Mouse (Mus musculus): ENCODE results near the gene Sez6l.

Gene Sez6l

DNA sequence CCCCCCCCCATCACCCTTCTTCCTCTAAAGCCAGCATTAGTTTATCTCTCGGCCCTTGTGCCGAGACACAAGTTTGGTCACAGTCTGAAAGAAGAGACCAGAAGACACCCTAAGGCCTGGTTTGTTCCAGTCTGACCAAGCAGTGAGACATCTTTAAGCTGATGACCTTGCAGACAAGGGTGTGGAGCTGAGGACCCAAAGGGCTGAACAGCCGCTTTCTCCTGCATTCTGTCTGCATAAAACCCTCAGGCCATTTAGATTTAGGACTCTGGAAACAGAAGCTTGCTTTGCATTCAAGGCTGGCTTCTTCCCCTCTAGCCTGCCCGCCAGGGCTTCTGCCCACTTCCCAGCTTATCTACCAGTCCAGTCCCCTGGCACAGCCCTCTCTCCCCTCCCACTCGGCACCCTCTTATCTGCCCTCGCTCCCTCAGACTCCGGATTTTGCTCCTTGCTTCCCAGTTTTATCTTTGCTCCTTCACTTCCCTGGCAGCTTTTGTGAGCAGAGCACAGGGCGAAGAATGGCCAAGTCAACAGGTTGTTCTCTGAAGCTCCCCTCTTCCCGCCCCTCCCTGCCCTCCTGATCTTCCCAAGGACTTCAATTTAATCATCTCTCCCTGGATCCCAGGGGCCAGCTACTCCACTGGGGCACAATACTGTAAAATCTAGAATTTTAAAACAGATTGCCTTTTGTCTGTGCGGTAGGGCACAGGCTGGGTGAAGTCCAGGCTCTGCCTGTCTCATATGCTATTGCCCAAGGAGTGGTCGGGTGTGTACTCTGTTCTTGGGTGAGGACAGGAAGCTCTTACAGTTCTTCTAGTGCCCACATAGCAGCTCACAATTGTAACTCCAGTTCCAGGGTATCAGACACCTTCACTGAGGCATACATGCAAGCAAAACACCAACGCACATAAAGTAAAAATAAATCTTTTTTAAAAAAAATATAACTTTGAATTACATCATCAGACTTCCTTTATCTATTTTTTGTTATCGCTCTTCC is 77.8 kb downstream of the Sez6l start:
- DNase-seq (ENCODE audit: low read depth in 1 of 2, low spot score in 2 of 2) = no peak

- no peak for DNase-seq (ENCODE audit: low read depth in 1 of 2, low spot score in 2 of 2)
Observed at GRCm38 (mm10) chr5:112496753-112497369, 80.1 kb downstream of the Sez6l start.

- DNase-seq (ENCODE audit: low read depth in 1 of 2, low spot score in 2 of 2) = no peak
Observed at GRCm38 (mm10) chr5:112493492-112493891, 83.5 kb downstream of the Sez6l start.

DNA sequence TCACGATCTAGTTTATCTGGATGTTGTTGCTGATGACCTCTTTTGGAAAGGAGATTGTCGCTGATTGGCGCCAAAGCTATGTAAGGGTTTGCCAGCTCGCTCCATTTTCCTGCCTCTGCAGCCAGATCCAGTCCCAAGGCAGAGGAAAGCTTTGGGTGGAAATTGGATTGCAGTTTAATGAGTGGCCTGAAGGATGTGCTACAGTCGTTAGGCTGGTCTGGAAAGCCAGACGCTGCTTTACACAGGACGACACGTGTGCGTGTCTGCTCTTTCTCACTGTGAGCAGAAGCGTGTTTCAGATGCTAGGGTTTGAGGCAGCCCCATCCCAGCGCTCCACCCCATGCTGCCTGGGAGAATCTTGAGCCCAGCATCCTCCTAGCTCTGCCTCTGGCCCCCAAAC is 85.5 kb downstream of the Sez6l start:
- DNase-seq (ENCODE audit: low read depth in 1 of 2, low spot score in 2 of 2) = no peak

DNA sequence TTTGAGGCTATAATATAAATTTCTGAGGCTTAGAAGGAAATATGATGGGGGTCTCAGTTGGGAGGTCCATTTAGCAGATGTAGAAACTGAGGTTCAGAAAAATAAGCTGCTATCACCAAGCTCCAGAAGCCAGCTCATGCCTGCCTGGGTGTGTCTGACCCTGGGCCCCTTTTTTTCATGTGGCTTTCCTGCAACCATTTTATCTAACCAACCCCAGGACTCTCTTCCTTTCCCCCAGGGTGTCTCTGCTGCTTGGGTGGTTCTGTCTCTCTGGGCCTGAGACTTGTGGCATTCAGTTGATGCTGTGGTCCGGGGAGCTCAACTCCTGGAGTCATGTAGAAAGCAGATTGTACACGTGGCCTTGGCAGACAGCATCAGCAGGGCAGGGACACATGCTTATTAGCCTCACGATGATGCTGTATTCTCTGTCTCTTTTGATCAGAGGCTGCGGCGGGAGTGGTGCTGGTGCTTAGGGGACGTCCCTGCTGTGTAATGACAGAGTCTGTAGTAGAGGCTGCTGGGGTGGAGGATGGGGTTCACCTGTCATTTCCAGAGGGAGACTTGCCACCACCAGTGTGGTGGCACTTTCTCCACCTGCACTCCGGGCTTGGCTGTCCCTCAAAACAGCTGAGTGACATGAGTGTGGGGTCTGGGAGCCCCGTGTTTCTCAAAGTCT is 88.7 kb downstream of the Sez6l start:
- no peak for DNase-seq (ENCODE audit: low read depth in 1 of 2, low spot score in 2 of 2)

- DNase-seq (ENCODE audit: low read depth in 1 of 2, low spot score in 2 of 2) = no peak
Observed at GRCm38 (mm10) chr5:112487504-112487903, 89.5 kb downstream of the Sez6l start.

DNA sequence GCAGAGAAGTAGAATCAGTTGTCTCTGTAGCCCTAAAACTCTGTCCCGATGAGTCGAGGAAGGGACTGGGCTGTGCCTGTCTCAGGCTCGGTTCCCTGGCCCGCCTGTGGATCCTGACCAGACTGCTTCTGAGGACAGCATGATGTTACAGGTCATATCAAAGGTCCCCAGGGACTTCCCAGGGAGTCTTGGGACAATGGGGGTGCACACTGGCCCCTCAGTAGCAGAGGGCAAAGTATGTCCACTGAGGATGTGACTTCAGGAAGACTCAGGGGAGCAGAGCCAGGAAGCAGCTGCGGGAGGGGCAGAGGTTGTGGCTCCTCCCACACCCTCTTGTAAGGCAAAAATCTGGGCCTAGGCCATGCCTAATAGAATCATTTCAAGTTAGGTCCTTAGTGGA is 90.6 kb downstream of the Sez6l start:
- DNase-seq (ENCODE audit: low read depth in 1 of 2, low spot score in 2 of 2) = no peak

- DNase-seq (ENCODE audit: low read depth in 1 of 2, low spot score in 2 of 2) = no peak
Observed at GRCm38 (mm10) chr5:112484924-112485715, 91.9 kb downstream of the Sez6l start.

DNA sequence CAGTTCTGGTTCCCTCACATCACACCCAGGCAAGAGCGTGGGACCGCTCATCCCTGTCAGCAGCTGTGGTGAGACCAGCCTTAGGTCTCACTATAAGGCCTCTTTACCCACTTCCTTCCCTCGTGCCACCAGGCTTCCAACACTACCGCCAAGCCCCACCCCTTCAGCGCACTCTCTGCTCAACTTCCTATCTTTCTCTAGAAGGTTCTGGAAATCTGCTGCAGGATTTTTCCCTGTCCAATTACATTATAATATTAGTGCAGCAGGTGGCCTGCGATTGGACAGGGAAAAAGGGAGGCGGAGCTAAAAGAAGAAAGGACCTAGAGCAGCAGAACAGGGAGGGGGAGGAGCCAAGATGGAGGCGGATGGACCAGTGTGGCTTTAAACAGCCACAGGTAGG is 94.0 kb downstream of the Sez6l start:
- no peak for DNase-seq (ENCODE audit: low read depth in 1 of 2, low spot score in 2 of 2)

DNA sequence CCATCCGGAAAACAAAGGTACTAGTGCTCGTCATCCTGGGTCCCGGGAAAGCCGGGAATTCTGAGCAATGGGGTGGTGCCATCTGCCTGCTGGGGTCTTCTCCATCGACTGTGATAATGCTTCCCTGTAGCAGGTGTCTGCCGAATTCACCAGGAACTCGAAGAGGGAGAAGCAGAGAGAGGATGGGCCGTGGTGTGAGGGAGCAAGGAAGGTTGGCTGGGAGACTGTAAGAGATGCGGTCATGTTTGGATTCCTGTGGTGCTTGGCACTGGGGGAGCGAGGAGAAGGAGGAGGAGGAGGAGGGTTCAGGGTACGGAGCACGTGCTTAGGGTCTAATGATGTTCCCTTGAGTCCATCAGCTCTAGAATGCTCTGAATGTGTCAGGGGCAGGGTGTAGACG is 94.4 kb downstream of the Sez6l start:
- DNase-seq (ENCODE audit: low read depth in 1 of 2, low spot score in 2 of 2) = no peak

DNA sequence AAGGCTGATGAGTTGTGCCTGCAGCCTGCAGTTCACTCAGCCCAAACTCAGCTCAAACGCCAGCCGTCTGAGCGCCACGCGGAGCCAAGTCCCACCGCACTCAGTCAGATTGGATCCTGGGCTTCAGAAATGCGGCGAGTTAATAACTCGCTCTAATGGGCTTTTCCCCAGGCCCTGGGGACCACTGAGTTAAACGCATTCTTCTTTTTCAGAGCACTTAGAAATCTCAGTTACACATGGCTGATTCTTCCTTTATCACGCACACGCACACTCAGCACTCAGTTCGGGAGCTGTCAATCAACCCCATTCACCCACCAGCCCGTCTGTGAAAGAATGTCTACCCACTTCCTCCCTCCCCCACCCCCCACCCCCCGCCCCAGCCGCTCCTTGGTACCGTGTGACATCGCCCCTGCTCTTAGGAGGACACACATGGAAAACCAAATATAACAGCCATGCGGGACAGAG is 95.0 kb downstream of the Sez6l start:
- DNase-seq (ENCODE audit: low read depth in 1 of 2, low spot score in 2 of 2) = no peak

GRCm38 (mm10) chr5:112473453-112473852 is 103.5 kb downstream of the Sez6l start:
- DNase-seq (ENCODE audit: low read depth in 1 of 2, low spot score in 2 of 2) = no peak

DNA sequence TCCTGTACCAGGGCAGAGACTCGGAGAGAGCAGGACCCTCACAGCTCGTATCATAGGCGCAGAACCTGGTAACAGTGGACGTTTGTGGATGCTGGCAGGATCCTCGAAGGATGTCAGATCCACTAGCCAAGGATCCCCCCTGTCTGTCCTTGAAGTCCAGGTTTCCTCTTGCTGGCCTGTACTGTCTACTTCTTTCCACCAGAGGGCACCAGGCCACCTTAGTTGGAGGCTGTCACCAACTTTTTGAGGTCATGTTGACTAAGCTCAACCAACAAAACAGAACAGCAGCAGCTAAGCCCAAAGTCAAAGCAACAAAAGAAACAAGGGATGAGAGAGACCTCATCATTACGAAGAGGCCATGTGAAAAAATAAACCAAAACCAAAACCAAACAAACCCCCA is 106.8 kb downstream of the Sez6l start:
- no peak for DNase-seq (ENCODE audit: low read depth in 1 of 2, low spot score in 2 of 2)

GRCm38 (mm10) chr5:112468986-112469581 is 107.9 kb downstream of the Sez6l start:
- no peak for DNase-seq (ENCODE audit: low read depth in 1 of 2, low spot score in 2 of 2)

- no peak for DNase-seq (ENCODE audit: low read depth in 1 of 2, low spot score in 2 of 2)
Observed at GRCm38 (mm10) chr5:112466331-112466730, 110.7 kb downstream of the Sez6l start.

GRCm38 (mm10) chr5:112459903-112460302 is 117.1 kb downstream of the Sez6l start:
- DNase-seq (ENCODE audit: low read depth in 1 of 2, low spot score in 2 of 2) = no peak

GRCm38 (mm10) chr5:112454966-112455555 is 121.9 kb downstream of the Sez6l start:
- no peak for DNase-seq (ENCODE audit: low read depth in 1 of 2, low spot score in 2 of 2)

- no peak for DNase-seq (ENCODE audit: low read depth in 1 of 2, low spot score in 2 of 2)
Observed at GRCm38 (mm10) chr5:112453088-112453487, 123.9 kb downstream of the Sez6l start.

DNA sequence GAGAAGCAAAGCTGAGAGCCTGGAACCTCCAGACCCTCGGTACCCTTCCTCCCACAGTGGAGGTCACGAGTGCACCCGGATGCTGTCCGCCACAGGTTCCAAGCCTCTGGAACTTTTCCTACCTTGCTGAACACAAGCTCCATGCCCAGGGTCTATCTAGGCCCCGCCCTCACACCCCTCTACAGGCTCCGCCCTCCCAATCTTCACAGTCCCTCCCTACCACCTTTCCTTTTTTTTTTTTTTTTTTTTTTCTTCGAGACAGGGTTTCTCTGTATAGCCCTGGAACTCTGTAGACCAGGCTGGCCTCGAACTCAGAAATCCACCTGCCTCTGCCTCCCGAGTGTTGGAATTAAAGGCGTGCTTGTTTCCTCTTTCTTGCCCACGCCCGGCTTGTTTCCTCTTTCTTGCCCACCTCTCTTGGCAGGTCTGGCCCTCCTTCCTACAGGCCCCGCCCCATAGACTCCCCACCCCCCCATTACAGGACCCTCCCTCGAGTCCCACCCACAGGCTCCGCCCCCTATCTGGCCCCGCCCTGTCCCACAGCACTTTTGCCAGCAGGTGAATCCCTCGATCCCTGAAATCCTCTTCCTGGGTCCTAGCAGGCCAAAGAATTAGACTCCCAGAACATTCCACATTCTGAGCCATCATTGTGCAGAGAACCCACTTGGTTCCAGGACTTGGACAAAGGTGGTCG is 128.1 kb downstream of the Sez6l start, which contains the start of gene Gm6588:
Gm6588 (plus strand) TSS at position 680 of the 694 bp plus-strand sequence.
- DNase-seq (ENCODE audit: low read depth in 1 of 2, low spot score in 2 of 2) = no peak

All from monocyte, adult 2 months (primary cell).